Comparison of ENCODE assay signal across 17 mouse cellular contexts in genomic region chr1:158161533-158161932, GRCm38 (mm10).
DNase-seq lines count a peak whose midpoint lies in the region; ATAC-seq lines count a peak whose summit lies in the region.
"Had no signal": no experiment of that assay in that cellular context is flagged by ENCODE, and none has a peak within 500 bp of the region (broad histone marks: within the 10 kb centered on the region; RNA-seq: fewer than 3 reads in every experiment).

No protein-coding gene starts in this region.

- ATAC-seq in hindbrain, embryonic 11.5 days (ENCODE audit: low FRiP score) = peak; percentile 70
- ATAC-seq in forebrain, embryonic 15.5 days (replicated peaks) = peak; percentile 72; the same call in 1 of the 2 replicates
- peak; percentile 81 for ATAC-seq in neural tube, embryonic 14.5 days (ENCODE audit: low read depth)
- ATAC-seq: liver, postnatal 0 days had no signal

- H3K9me3 ChIP-seq in hindbrain, embryonic 11.5 days (ENCODE audit: control insufficient read depth, low read length) = no peaks in the 10 kb centered on the region
- H3K9me3 ChIP-seq in hindbrain, embryonic 10.5 days = no peaks in the 10 kb centered on the region
- H3K9me3 ChIP-seq in forebrain, embryonic 15.5 days = no peaks in the 10 kb centered on the region
- H3K9me3 ChIP-seq in midbrain, embryonic 10.5 days (replicated peaks) = peaks cover 3% of the 10 kb centered on the region; the same call in 1 of the 2 replicates
- H3K9me3 ChIP-seq in neural tube, embryonic 14.5 days (ENCODE audit: control insufficient read depth, low read length) = no peaks in the 10 kb centered on the region

- H3K27ac ChIP-seq in hindbrain, embryonic 11.5 days (ENCODE audit: low read depth, low read length) = no peak overlapping the region
- H3K27ac ChIP-seq in hindbrain, embryonic 10.5 days = no peak overlapping the region
- H3K27ac ChIP-seq in forebrain, embryonic 15.5 days (replicated peaks) = peak overlapping the region; percentile 31; the same call in 1 of the 2 replicates
- no peak overlapping the region; the same call in 1 of the 2 replicates for H3K27ac ChIP-seq in midbrain, embryonic 10.5 days (replicated peaks)
- no peak overlapping the region; the same call in 1 of the 2 replicates for H3K27ac ChIP-seq in neural tube, embryonic 14.5 days (ENCODE audit: low read depth, low read length)
- H3K27ac ChIP-seq: left cerebral cortex, adult 2 months had no signal

- 37% methylated on average over 6 of the region's 6 CpGs for WGBS in hindbrain, embryonic 11.5 days
- 31% methylated on average over 6 of the region's 6 CpGs for WGBS in hindbrain, embryonic 10.5 days
- WGBS in forebrain, embryonic 15.5 days = 5% methylated on average over 6 of the region's 6 CpGs
- 23% methylated on average over 6 of the region's 6 CpGs for whole genome bisulfite sequencing in midbrain, embryonic 10.5 days
- WGBS in neural tube, embryonic 14.5 days = 17% methylated on average over 6 of the region's 6 CpGs

- no peaks in the 10 kb centered on the region for H3K4me1 ChIP-seq in hindbrain, embryonic 11.5 days (replicated peaks; ENCODE audit: control insufficient read depth, insufficient read depth, low read length)
- peaks cover 9% of the 10 kb centered on the region for H3K4me1 ChIP-seq in hindbrain, embryonic 10.5 days (replicated peaks)
- peaks cover 12% of the 10 kb centered on the region for H3K4me1 ChIP-seq in forebrain, embryonic 15.5 days
- peaks cover 14% of the 10 kb centered on the region for H3K4me1 ChIP-seq in midbrain, embryonic 10.5 days
- peaks cover 7% of the 10 kb centered on the region; the same call in 1 of the 2 replicates for H3K4me1 ChIP-seq in neural tube, embryonic 14.5 days (ENCODE audit: control insufficient read depth, insufficient read depth, low read length)

- H3K4me3 ChIP-seq in hindbrain, embryonic 11.5 days (ENCODE audit: low read depth, low read length) = no peak overlapping the region
- H3K4me3 ChIP-seq in hindbrain, embryonic 10.5 days = no peak overlapping the region
- no peak overlapping the region for H3K4me3 ChIP-seq in forebrain, embryonic 15.5 days
- H3K4me3 ChIP-seq in midbrain, embryonic 10.5 days = no peak overlapping the region
- H3K4me3 ChIP-seq in neural tube, embryonic 14.5 days (ENCODE audit: low read depth, low read length) = no peak overlapping the region
- H3K4me3 ChIP-seq: left cerebral cortex, adult 2 months had no signal

- H3K27me3 ChIP-seq in hindbrain, embryonic 11.5 days (ENCODE audit: control insufficient read depth, insufficient read depth, low read length) = no peaks in the 10 kb centered on the region
- no peaks in the 10 kb centered on the region for H3K27me3 ChIP-seq in hindbrain, embryonic 10.5 days (ENCODE audit: insufficient read depth, poor library complexity, severe bottlenecking)
- no peaks in the 10 kb centered on the region for H3K27me3 ChIP-seq in forebrain, embryonic 15.5 days
- no peaks in the 10 kb centered on the region; the same call in 1 of the 2 replicates for H3K27me3 ChIP-seq in midbrain, embryonic 10.5 days (ENCODE audit: low read depth, poor library complexity, severe bottlenecking)
- H3K27me3 ChIP-seq in neural tube, embryonic 14.5 days (ENCODE audit: control insufficient read depth, insufficient read depth, low read length) = no peaks in the 10 kb centered on the region

- H3K36me3 ChIP-seq in hindbrain, embryonic 11.5 days (ENCODE audit: control insufficient read depth, insufficient read depth, low read length) = no peaks in the 10 kb centered on the region
- H3K36me3 ChIP-seq in hindbrain, embryonic 10.5 days = no peaks in the 10 kb centered on the region
- no peaks in the 10 kb centered on the region for H3K36me3 ChIP-seq in forebrain, embryonic 15.5 days
- H3K36me3 ChIP-seq in midbrain, embryonic 10.5 days = no peaks in the 10 kb centered on the region
- no peaks in the 10 kb centered on the region for H3K36me3 ChIP-seq in neural tube, embryonic 14.5 days (ENCODE audit: control insufficient read depth, insufficient read depth, low read length)

- H3K4me2 ChIP-seq in hindbrain, embryonic 11.5 days (replicated peaks; ENCODE audit: low read depth, low read length) = no peak overlapping the region
- H3K4me2 ChIP-seq in forebrain, embryonic 15.5 days (replicated peaks) = no peak overlapping the region
- H3K4me2 ChIP-seq in neural tube, embryonic 14.5 days (ENCODE audit: low read depth, low read length) = no peak overlapping the region

- no peak overlapping the region for H3K9ac ChIP-seq in hindbrain, embryonic 11.5 days (ENCODE audit: low read depth, low read length)
- no peak overlapping the region for H3K9ac ChIP-seq in forebrain, embryonic 15.5 days (replicated peaks)
- no peak overlapping the region for H3K9ac ChIP-seq in neural tube, embryonic 14.5 days (replicated peaks; ENCODE audit: low read depth, low read length)
- H3K9ac ChIP-seq: liver, postnatal 0 days had no signal

- peak; percentile 44 for DNase-seq in hindbrain, embryonic 11.5 days (ENCODE audit: low spot score)
- no peak for DNase-seq in hindbrain, embryonic 10.5 days (ENCODE audit: low spot score)
- DNase-seq in midbrain, embryonic 10.5 days (ENCODE audit: low spot score) = peak; percentile 30
- no peak for DNase-seq in heart, postnatal 4 days
- no peak for DNase-seq in adrenal gland, postnatal 10 days
- no peak for DNase-seq in left cerebral cortex, adult 18-20 months (ENCODE audit: low spot score in 2 of 2)
- DNase-seq: adrenal gland, postnatal 14 days; heart, adult 18-20 months; heart, postnatal 10 days; kidney, adult 11 months; kidney, postnatal 14 days; liver, postnatal 0 days; right cerebral cortex, postnatal 25 days; thymus, adult 18-20 months had no signal

Comparison
In these comparisons a context has a peak if more than half of its experiments do, and no peak if none do; other contexts are left out.
1. DNase-seq: peak in hindbrain, embryonic 11.5 days (single experiment) and midbrain, embryonic 10.5 days (single experiment); none in hindbrain, embryonic 10.5 days (single experiment), heart, postnatal 4 days (single experiment), adrenal gland, postnatal 10 days (single experiment) and left cerebral cortex, adult 18-20 months (0 of 2).
2. Peak in every context shown above with its lines, with median percentiles within 50 percentile points of each other: ATAC-seq.